In genomic region chr15:87715037-87715676, GRCm38 (mm10) we compare ENCODE assay signal across 8 mouse cellular contexts.
A peak's percentile ranks its signal among the peaks of the same experiment; 100 is the strongest.
DNase-seq lines count a peak whose midpoint lies in the region; ATAC-seq and TF ChIP-seq lines count a peak whose summit lies in the region.

No protein-coding gene starts in this region.

- TF ChIP-seq POLR2A in thymus, adult 2 months (IDR thresholded peaks at IDR 0.05; ENCODE audit: control insufficient read depth, extremely low read depth, insufficient read depth, low read length, poor library complexity): no peak

- H3K4me1 ChIP-seq in forebrain, embryonic 12.5 days: 0 out of 2 replicates have a peak, but pooled peaks cover 6% of the 10 kb centered on the region
- H3K4me1 ChIP-seq in thymus, adult 2 months (replicated peaks; ENCODE audit: control insufficient read depth, insufficient read depth, low read length): no peaks in the 10 kb centered on the region

- DNase-seq in gastrocnemius, adult 18-20 months (ENCODE audit: low spot score): peak; percentile 21
- no peak for DNase-seq in gastrocnemius, postnatal 4 days (ENCODE audit: low spot score in 2 of 2)
- peak; percentile 62 for DNase-seq in NIH3T3 (ENCODE audit: low read depth)
- DNase-seq in left cerebral cortex, postnatal 14 days (ENCODE audit: low spot score in 2 of 2): peak; percentile 49 to 69
- peak; percentile 58 for DNase-seq in skeletal muscle tissue, adult 2 months (ENCODE audit: low read depth, low spot score)
- no peak for DNase-seq in thymus, adult 2 months
- no peak for DNase-seq in spleen, postnatal 36 days (ENCODE audit: low spot score in 2 of 2)

- no peak overlapping the region for H3K9ac ChIP-seq in forebrain, embryonic 12.5 days

- TF ChIP-seq CTCF in thymus, adult 2 months (IDR thresholded peaks at IDR 0.05; ENCODE audit: borderline replicate concordance, control insufficient read depth, extremely low read depth, insufficient read depth, low read length, poor library complexity): no peak

- H3K36me3 ChIP-seq in forebrain, embryonic 12.5 days (replicated peaks): no peaks in the 10 kb centered on the region
- H3K36me3 ChIP-seq in thymus, adult 2 months (ENCODE audit: control insufficient read depth, insufficient read depth, low read length): no peaks in the 10 kb centered on the region

- 59% methylated on average over 9 of the region's 9 CpGs for WGBS in forebrain, embryonic 12.5 days
- WGBS in thymus, adult 2 months: 41% methylated on average over 9 of the region's 9 CpGs

- H3K9me3 ChIP-seq in forebrain, embryonic 12.5 days: no peaks in the 10 kb centered on the region

- no peaks in the 10 kb centered on the region for H3K27me3 ChIP-seq in forebrain, embryonic 12.5 days
- no peaks in the 10 kb centered on the region for H3K27me3 ChIP-seq in thymus, adult 2 months (ENCODE audit: control insufficient read depth, insufficient read depth, low read length)

- no peak overlapping the region for H3K27ac ChIP-seq in forebrain, embryonic 12.5 days
- no peak overlapping the region for H3K27ac ChIP-seq in thymus, adult 2 months (ENCODE audit: control insufficient read depth, insufficient read depth, low read length)

- H3K4me2 ChIP-seq in forebrain, embryonic 12.5 days: no peak overlapping the region

- no peak overlapping the region for H3K4me3 ChIP-seq in forebrain, embryonic 12.5 days (replicated peaks)
- no peak overlapping the region for H3K4me3 ChIP-seq in thymus, adult 2 months (ENCODE audit: control insufficient read depth, insufficient read depth, low read length)

- intact Hi-C loops in left cerebral cortex, postnatal 14 days (cut with DNase I): no loop called here

- peak; percentile 41; the same call in 1 of the 2 replicates for ATAC-seq in forebrain, embryonic 12.5 days (ENCODE audit: low FRiP score)

Comparison
In these comparisons a context has a peak if more than half of its experiments do, and no peak if none do; other contexts are left out.
1. DNase-seq: peak in gastrocnemius, adult 18-20 months (single experiment), NIH3T3 (single experiment), left cerebral cortex, postnatal 14 days (2 of 2) and skeletal muscle tissue, adult 2 months (single experiment); none in gastrocnemius, postnatal 4 days (0 of 2), thymus, adult 2 months (single experiment) and spleen, postnatal 36 days (0 of 2).